Mouse (Mus musculus): ENCODE results near the gene Clip1.

GRCm38 (mm10) chr5:123730981-123731380 is 46.6 kb upstream of the Clip1 start:
- no peak for TF ChIP-seq CTCF (conservative IDR thresholded peaks at IDR 0.05; ENCODE audit: low read length)
- no peak for TF ChIP-seq POU5F1 (IDR thresholded peaks at IDR 0.05; ENCODE audit: borderline replicate concordance, low read length)

Measured in E14TG2a.4 (cell line).